In the genomic region with DNA sequence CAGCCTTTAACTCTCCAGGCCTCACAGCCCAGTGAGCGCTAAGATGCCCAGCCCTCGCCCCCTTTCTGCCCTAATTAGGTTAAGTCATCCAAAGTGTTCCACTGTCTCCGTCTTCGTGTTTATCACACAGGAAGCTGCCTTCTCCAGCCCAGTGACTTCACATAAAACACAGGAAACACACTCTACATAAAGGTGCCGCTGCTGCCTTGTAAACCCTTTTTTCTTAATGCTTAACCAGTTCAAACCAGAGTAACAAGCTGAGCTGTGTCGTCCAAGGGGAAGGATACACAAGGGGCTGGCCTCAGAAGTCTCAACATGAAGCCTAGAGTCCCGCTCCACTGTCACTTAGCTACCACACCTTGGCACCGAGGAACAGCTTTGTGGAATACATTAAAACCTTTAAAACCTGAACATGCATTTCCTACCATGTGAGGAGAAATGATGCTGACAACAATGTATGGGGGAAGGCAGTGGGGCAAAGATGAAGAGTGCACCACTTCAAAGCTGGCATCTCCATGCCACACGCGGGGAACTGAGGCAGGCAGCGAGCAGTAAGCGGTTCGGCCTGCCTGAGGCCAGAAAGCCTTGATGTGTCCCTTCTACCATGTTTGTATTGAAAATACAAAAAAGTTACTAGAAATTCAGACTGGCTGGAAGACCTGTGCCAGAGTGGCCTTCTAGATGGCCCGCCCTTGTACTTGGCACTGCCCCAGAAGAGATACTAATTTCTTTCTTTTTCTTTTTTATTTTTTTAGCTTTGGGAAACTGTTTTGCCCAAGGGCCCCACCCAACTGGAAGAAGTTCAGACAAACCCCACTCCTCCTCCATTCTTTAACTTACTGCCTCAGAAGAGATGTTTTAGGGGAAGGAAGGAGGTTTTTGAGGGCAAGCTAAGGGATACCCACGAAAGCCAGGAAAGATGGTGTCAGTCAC, we compare ENCODE assay signal across 8 mouse cellular contexts. TPM values are rescaled to one million over a fixed set of nuclear protein-coding genes. Genes with fewer than 3 reads are reported as not detected.
A peak's percentile ranks its signal among the peaks of the same experiment; 100 is the strongest.
DNase-seq lines count a peak whose midpoint lies in the region; ATAC-seq lines count a peak whose summit lies in the region.

No protein-coding gene starts in this region.

- H3K4me3 ChIP-seq in heart, embryonic 14.5 days (ENCODE audit: control insufficient read depth in 1 of 2, insufficient read depth in 1 of 2, low read depth in 1 of 2, low read length in 2 of 2): no peak overlapping the region
- H3K4me3 ChIP-seq in liver, embryonic 11.5 days (ENCODE audit: low read depth, low read length): no peak overlapping the region
- H3K4me3 ChIP-seq in stomach, embryonic 16.5 days (replicated peaks; ENCODE audit: low read length): no peak overlapping the region
- H3K4me3 ChIP-seq in hindbrain, embryonic 12.5 days: no peak overlapping the region

- H3K4me1 ChIP-seq in heart, embryonic 14.5 days (ENCODE audit: control insufficient read depth in 2 of 2, insufficient read depth in 2 of 2, low read length in 2 of 2): peaks cover 51 to 85% of the 10 kb centered on the region in 2 experiments
- H3K4me1 ChIP-seq in liver, embryonic 11.5 days (replicated peaks; ENCODE audit: control insufficient read depth, insufficient read depth, low read length): peaks cover 97% of the 10 kb centered on the region
- H3K4me1 ChIP-seq in stomach, embryonic 16.5 days (ENCODE audit: control insufficient read depth, insufficient read depth, low read length): peaks cover 86% of the 10 kb centered on the region
- H3K4me1 ChIP-seq in hindbrain, embryonic 12.5 days: peaks cover 30% of the 10 kb centered on the region

- H3K9me3 ChIP-seq in heart, embryonic 14.5 days (ENCODE audit: control insufficient read depth, low read length): no peaks in the 10 kb centered on the region
- H3K9me3 ChIP-seq in liver, embryonic 11.5 days (ENCODE audit: control insufficient read depth, low read length): no peaks in the 10 kb centered on the region
- no peaks in the 10 kb centered on the region for H3K9me3 ChIP-seq in stomach, embryonic 16.5 days (replicated peaks; ENCODE audit: control insufficient read depth, low read length)
- H3K9me3 ChIP-seq in hindbrain, embryonic 12.5 days (replicated peaks): no peaks in the 10 kb centered on the region

- 73% methylated on average over 15 of the region's 15 CpGs for WGBS in heart, embryonic 14.5 days
- WGBS in liver, embryonic 11.5 days: 64% methylated on average over 15 of the region's 15 CpGs
- 66% methylated on average over 15 of the region's 15 CpGs for WGBS in stomach, embryonic 16.5 days
- WGBS in hindbrain, embryonic 12.5 days: 81% methylated on average over 15 of the region's 15 CpGs

- H3K4me2 ChIP-seq in heart, embryonic 14.5 days (ENCODE audit: low read length): peak overlapping the region; percentile 16; the same call in 1 of the 2 replicates
- peak overlapping the region; percentile 21 for H3K4me2 ChIP-seq in liver, embryonic 11.5 days
- peak overlapping the region; percentile 9; the same call in 1 of the 2 replicates for H3K4me2 ChIP-seq in stomach, embryonic 16.5 days (ENCODE audit: low read depth, low read length)
- no peak overlapping the region for H3K4me2 ChIP-seq in hindbrain, embryonic 12.5 days (replicated peaks)

- DNase-seq in heart, adult 9 months (ENCODE audit: low spot score in 2 of 2): no peak
- peak; percentile 50 for DNase-seq in ZHBTc4 (ENCODE audit: low read depth, low spot score)
- DNase-seq in liver, embryonic 11.5 days (ENCODE audit: low spot score): no peak
- DNase-seq in urinary bladder, postnatal 36 days (ENCODE audit: low spot score in 2 of 2): no peak
- DNase-seq in layer of hippocampus, postnatal 25 days (ENCODE audit: extremely low spot score in 1 of 2, low spot score in 1 of 2): no peak

- ATAC-seq in heart, embryonic 14.5 days (ENCODE audit: insufficient number of reproducible peaks, insufficient read depth, low FRiP score, low read depth): no peak
- no peak for ATAC-seq in liver, embryonic 11.5 days (replicated peaks; ENCODE audit: low FRiP score)
- no peak for ATAC-seq in stomach, embryonic 16.5 days (ENCODE audit: insufficient read depth, low FRiP score)
- no peak for ATAC-seq in hindbrain, embryonic 12.5 days (ENCODE audit: low FRiP score)

- H3K27ac ChIP-seq in heart, embryonic 14.5 days (replicated peaks in 1 of 2; ENCODE audit: control insufficient read depth in 1 of 2, insufficient read depth in 1 of 2, low read depth in 2 of 2, low read length in 2 of 2): peak overlapping the region in 1 of 2 experiments; percentile 97; a peak in 2 of 4 replicates
- H3K27ac ChIP-seq in liver, embryonic 11.5 days (ENCODE audit: low read depth, low read length): peak overlapping the region; percentile 56
- peak overlapping the region; percentile 98 for H3K27ac ChIP-seq in stomach, embryonic 16.5 days (ENCODE audit: low read length)
- no peak overlapping the region for H3K27ac ChIP-seq in hindbrain, embryonic 12.5 days

- H3K36me3 ChIP-seq in heart, embryonic 14.5 days (ENCODE audit: control insufficient read depth, insufficient read depth, low read length): peaks cover 35% of the 10 kb centered on the region
- H3K36me3 ChIP-seq in liver, embryonic 11.5 days (ENCODE audit: control insufficient read depth, insufficient read depth, low read length): peaks cover 2% of the 10 kb centered on the region; the same call in 1 of the 2 replicates
- no peaks in the 10 kb centered on the region for H3K36me3 ChIP-seq in stomach, embryonic 16.5 days (ENCODE audit: control insufficient read depth, insufficient read depth, low read length)
- H3K36me3 ChIP-seq in hindbrain, embryonic 12.5 days: peaks cover 6% of the 10 kb centered on the region

- H3K9ac ChIP-seq in heart, embryonic 14.5 days (ENCODE audit: low read length): peak overlapping the region; percentile 25; the same call in 1 of the 2 replicates
- no peak overlapping the region for H3K9ac ChIP-seq in liver, embryonic 11.5 days (ENCODE audit: low read depth, low read length)
- H3K9ac ChIP-seq in stomach, embryonic 16.5 days (ENCODE audit: low read length): peak overlapping the region; percentile 33
- H3K9ac ChIP-seq in hindbrain, embryonic 12.5 days: no peak overlapping the region

- H3K27me3 ChIP-seq in heart, embryonic 14.5 days (ENCODE audit: control insufficient read depth, insufficient read depth, low read length): no peaks in the 10 kb centered on the region
- no peaks in the 10 kb centered on the region for H3K27me3 ChIP-seq in liver, embryonic 11.5 days (replicated peaks; ENCODE audit: control insufficient read depth, insufficient read depth, low read length)
- H3K27me3 ChIP-seq in stomach, embryonic 16.5 days (ENCODE audit: control insufficient read depth, insufficient read depth, low read length): no peaks in the 10 kb centered on the region
- no peaks in the 10 kb centered on the region for H3K27me3 ChIP-seq in hindbrain, embryonic 12.5 days

RNA-seq across cellular contexts. Expression of gene Myh9, which starts 7.4 kb away (rescaled TPM):
- 31.0 and 32.8 TPM in 2 replicates for polyA plus RNA-seq in heart, embryonic 14.5 days (2014; fragmentation: Nextera tagmentation; extraction: Ambion mirVana)
- polyA plus RNA-seq in liver, embryonic 11.5 days (2014; fragmentation: Nextera tagmentation; extraction: Ambion mirVana): 49.8 and 53.0 TPM in 2 replicates
- 54.5 and 63.5 TPM in 2 replicates for polyA plus RNA-seq in stomach, embryonic 16.5 days (2015; fragmentation: Nextera tagmentation; extraction: Ambion mirVana)
- polyA plus RNA-seq in hindbrain, embryonic 12.5 days (2016; fragmentation: Nextera tagmentation; extraction: Ambion mirVana): 32.0 and 33.5 TPM in 2 replicates
- total RNA-seq in layer of hippocampus, postnatal 25 days (2021): 10 to 100 TPM; 75.0 to 90.2 TPM

Comparison
In these comparisons a context has a peak if more than half of its experiments do, and no peak if none do; other contexts are left out.
1. H3K9ac ChIP-seq: peak in heart, embryonic 14.5 days (single experiment) and stomach, embryonic 16.5 days (single experiment); none in liver, embryonic 11.5 days (single experiment) and hindbrain, embryonic 12.5 days (single experiment).